Mouse (Mus musculus): ENCODE results near the gene Uhrf1bp1. TPM values are rescaled to one million over a fixed set of nuclear protein-coding genes. Genes with fewer than 3 reads are reported as not detected.

The Uhrf1bp1 gene
- polyA plus RNA-seq, 1 experiment, result 18.2 TPM

DNA sequence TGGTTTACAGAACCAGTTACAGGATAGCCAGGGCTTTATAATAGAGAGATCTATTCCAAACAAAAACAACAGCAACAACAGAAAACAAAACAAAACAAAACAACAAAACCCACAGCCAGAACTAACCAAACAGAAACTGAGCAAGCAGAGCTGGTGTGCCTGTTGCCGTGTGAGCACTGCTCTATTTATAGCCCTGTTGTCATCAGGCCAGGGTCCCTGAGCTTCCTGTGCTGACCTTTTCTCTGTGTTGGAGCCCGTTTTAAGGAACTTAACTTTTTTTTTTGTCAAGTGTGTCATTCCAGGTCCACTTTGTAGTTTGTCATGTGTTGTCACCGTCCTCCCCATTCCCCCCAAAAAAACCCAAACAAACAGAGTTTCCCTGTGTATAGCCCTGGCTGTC lies 5.2 kb upstream of the Uhrf1bp1 start:
- H3K4me3 ChIP-seq (replicated peaks; ENCODE audit: insufficient read depth, low read depth, low read length), result no peak overlapping the region
- H3K27me3 ChIP-seq (ENCODE audit: control insufficient read depth, insufficient read depth, low read length), result no peaks in the 10 kb centered on the region
- no peaks in the 10 kb centered on the region for H3K4me1 ChIP-seq (ENCODE audit: control insufficient read depth, insufficient read depth, low read length)
- no peak for DNase-seq
- no peak overlapping the region for H3K27ac ChIP-seq (ENCODE audit: insufficient read depth, low read length)
- TF ChIP-seq CTCF (IDR thresholded peaks at IDR 0.05; ENCODE audit: borderline replicate concordance, insufficient read depth, low read depth, low read length) (no peak), POLR2A (IDR thresholded peaks at IDR 0.05; ENCODE audit: borderline replicate concordance, insufficient read depth, low read length) (no peak)
- 41% methylated on average over 3 of the region's 3 CpGs for WGBS

DNA sequence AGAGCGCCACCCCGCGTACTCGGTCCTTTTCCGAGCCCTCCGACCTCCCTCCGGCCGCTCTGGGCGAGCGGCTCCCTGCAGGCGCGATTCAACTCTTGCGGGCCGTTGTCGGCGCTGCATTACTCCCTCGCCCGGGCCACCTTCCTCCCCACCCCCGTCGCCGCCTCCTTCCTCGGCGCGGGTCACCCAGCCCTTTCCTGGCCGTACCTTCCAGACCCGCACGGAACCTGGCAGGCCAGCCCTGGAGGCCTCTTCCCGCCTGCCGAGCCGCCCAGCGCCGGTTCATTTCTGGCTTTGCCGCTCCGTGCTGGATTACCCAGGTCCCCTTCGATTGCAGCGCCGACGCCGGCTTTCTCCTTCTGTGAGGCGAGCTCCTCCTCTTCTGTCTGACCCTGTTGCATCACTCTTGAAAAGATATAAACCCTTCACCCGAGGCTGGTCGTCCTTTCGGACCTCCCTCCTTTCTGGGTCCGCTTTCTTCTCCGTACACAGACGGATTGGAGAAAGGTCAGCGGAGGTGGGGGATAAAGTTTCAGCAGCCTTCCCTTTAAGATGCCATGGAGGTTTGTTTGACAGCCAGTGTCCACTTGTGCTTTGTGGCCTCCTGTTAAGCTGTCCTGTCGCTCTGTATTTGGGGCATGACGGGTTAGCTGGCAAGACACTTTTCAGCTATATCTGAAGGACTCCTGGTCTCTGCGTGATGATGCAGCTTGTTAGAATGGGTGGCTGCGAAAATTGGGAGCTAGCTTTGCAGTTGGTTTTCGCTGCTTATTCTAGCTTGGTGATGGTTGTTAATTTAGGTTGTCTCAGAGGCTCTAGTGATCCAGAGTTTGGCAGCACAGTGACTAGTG lies 782 bp downstream of the Uhrf1bp1 start:
- WGBS, result 1% methylated on average over 52 of the region's 52 CpGs
- Histone ChIP-seq H3K27ac (ENCODE audit: insufficient read depth, low read length) (peak overlapping the region; percentile 89), H3K4me1 (ENCODE audit: control insufficient read depth, insufficient read depth, low read length) (peaks cover 13% of the 10 kb centered on the region), H3K4me3 (replicated peaks; ENCODE audit: insufficient read depth, low read depth, low read length) (peak overlapping the region; percentile 93), H3K27me3 (ENCODE audit: control insufficient read depth, insufficient read depth, low read length) (no peaks in the 10 kb centered on the region)
- no peak for TF ChIP-seq POLR2A (IDR thresholded peaks at IDR 0.05; ENCODE audit: borderline replicate concordance, insufficient read depth, low read length)
- TF ChIP-seq CTCF (IDR thresholded peaks at IDR 0.05; ENCODE audit: borderline replicate concordance, insufficient read depth, low read depth, low read length), result no peak
- DNase-seq, result peak in 1 of 2 experiments; percentile 61

DNA sequence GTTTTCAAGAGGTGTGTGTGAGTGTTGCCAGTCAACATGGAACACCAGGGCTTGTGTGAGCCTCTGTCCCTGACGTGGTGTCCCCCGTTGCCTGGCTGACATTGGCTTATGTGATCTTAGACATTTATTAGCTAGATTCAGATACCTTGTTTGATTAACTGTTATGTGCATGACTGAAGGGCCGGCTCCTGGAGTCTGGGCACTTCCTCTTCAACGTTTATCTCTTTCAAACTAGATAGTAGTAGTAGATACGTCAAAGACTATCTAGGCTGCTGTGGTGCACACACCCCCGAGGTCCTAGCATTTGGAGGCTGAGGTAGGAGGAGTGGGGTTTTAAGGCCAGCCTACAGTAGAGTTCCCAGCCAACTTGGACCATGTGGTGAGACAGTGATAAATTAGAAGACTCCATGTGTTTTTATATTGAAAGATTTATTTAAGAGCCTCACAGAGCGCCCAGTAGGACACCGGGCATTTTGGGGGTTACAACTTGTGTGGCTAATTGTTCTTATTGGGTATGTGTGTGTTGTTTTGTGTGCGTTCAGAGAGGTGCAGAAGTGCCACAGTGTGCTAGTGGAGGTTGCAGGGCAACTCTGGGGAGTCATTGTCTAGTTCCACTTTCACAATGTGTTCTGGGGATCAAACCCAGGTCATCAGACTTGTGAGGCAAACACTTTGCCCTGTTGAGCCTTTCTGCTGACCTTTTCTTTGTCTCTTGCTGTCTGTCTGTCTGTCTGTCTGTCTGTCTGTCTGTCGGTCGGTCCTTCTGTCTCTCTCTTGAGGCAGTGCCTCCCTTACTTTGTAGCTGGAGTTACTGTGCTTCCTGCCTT lies 1.6 kb downstream of the Uhrf1bp1 start:
- peaks cover 13% of the 10 kb centered on the region for H3K4me1 ChIP-seq (ENCODE audit: control insufficient read depth, insufficient read depth, low read length)
- peak overlapping the region; percentile 93 for H3K4me3 ChIP-seq (replicated peaks; ENCODE audit: insufficient read depth, low read depth, low read length)
- DNase-seq, result no peak
- 49% methylated on average over 11 of the region's 11 CpGs for WGBS
- TF ChIP-seq CTCF (IDR thresholded peaks at IDR 0.05; ENCODE audit: borderline replicate concordance, insufficient read depth, low read depth, low read length), result no peak
- TF ChIP-seq POLR2A (IDR thresholded peaks at IDR 0.05; ENCODE audit: borderline replicate concordance, insufficient read depth, low read length), result no peak
- no peaks in the 10 kb centered on the region for H3K27me3 ChIP-seq (ENCODE audit: control insufficient read depth, insufficient read depth, low read length)
- H3K27ac ChIP-seq (ENCODE audit: insufficient read depth, low read length), result 0 out of 2 replicates have a peak overlapping the region, but pooled peaks have one; percentile 10

DNA sequence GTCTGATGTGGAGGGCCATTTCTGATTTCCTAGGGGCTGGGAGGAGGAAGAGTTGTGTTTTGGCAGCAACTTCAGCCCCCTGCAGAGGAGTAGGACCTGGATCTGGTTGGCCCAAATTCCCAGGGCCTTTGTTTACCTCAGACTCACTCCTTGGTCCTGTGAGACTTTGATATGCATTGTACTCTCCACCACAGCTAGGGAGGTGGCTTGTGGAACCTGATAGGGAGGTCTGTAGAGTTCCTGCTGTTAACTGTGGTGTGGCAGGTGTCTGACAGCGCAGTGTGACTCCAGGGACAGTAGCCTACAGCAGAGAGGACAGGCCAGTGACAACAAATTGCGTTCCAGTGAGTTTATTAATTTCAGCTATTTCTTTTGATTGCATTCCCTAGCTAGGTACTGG lies 2.9 kb downstream of the Uhrf1bp1 start:
- 23% methylated on average over 2 of the region's 2 CpGs for WGBS
- Histone ChIP-seq H3K4me3 (replicated peaks; ENCODE audit: insufficient read depth, low read depth, low read length) (no peak overlapping the region), H3K27ac (ENCODE audit: insufficient read depth, low read length) (no peak overlapping the region), H3K27me3 (ENCODE audit: control insufficient read depth, insufficient read depth, low read length) (no peaks in the 10 kb centered on the region), H3K4me1 (ENCODE audit: control insufficient read depth, insufficient read depth, low read length) (peaks cover 13% of the 10 kb centered on the region)
- no peak for TF ChIP-seq CTCF (IDR thresholded peaks at IDR 0.05; ENCODE audit: borderline replicate concordance, insufficient read depth, low read depth, low read length)
- no peak for TF ChIP-seq POLR2A (IDR thresholded peaks at IDR 0.05; ENCODE audit: borderline replicate concordance, insufficient read depth, low read length)
- DNase-seq, result no peak

GRCm38 (mm10) chr17:27865461-27865860 lies 9.2 kb downstream of the Uhrf1bp1 start:
- no peak overlapping the region for H3K4me3 ChIP-seq (replicated peaks; ENCODE audit: insufficient read depth, low read depth, low read length)
- H3K27ac ChIP-seq (ENCODE audit: insufficient read depth, low read length), result no peak overlapping the region
- TF ChIP-seq CTCF (IDR thresholded peaks at IDR 0.05; ENCODE audit: borderline replicate concordance, insufficient read depth, low read depth, low read length) (no peak), POLR2A (IDR thresholded peaks at IDR 0.05; ENCODE audit: borderline replicate concordance, insufficient read depth, low read length) (no peak)
- peaks cover 7% of the 10 kb centered on the region for H3K4me1 ChIP-seq (ENCODE audit: control insufficient read depth, insufficient read depth, low read length)
- DNase-seq, result no peak
- 74% methylated on average over 2 of the region's 2 CpGs for WGBS
- H3K27me3 ChIP-seq (ENCODE audit: control insufficient read depth, insufficient read depth, low read length), result no peaks in the 10 kb centered on the region

DNA sequence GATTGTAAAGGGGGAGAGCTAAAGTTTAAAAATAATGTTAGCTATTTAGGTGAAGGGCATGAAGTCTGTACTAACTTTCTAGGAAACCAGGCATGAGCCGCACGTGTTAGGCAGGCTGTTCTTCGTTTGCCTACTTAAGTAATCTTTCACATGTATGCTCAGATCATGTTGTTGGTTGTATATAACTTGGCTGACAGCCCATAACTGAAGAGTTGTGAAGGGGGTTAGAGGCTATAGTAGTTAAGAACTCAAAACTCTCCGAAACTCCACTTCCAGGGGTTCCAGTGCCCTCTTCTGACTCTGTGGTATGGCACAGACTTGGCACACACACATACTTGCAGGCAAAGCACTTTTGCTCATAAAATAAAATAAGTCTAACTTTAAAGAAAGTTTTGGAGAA lies 10.5 kb downstream of the Uhrf1bp1 start:
- WGBS, result 90% methylated on average over 4 of the region's 4 CpGs
- H3K4me1 ChIP-seq (ENCODE audit: control insufficient read depth, insufficient read depth, low read length), result peaks cover 7% of the 10 kb centered on the region
- TF ChIP-seq POLR2A (IDR thresholded peaks at IDR 0.05; ENCODE audit: borderline replicate concordance, insufficient read depth, low read length) (no peak), CTCF (IDR thresholded peaks at IDR 0.05; ENCODE audit: borderline replicate concordance, insufficient read depth, low read depth, low read length) (no peak)
- H3K4me3 ChIP-seq (replicated peaks; ENCODE audit: insufficient read depth, low read depth, low read length), result no peak overlapping the region
- no peaks in the 10 kb centered on the region for H3K27me3 ChIP-seq (ENCODE audit: control insufficient read depth, insufficient read depth, low read length)
- no peak for DNase-seq
- H3K27ac ChIP-seq (ENCODE audit: insufficient read depth, low read length), result no peak overlapping the region

DNA sequence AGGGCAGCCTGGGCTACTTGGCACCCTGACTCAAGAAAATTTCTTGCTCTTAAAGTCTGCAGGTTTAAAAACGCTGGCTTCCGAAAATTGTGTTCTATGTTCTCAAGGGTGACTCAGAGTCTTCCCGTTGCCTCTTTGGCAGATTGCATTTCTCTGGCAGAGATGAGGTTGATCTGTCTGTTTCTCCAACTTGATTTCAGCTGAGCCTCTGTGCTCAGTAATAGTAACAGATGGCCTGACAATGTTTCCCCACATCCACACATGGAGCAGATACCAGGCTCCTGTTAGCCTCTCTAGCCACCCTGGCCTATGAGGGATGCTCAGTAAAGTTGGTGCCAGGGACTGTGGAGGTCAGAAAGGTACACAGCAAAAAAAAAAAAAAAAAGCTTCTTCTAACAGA lies 15.6 kb downstream of the Uhrf1bp1 start:
- peak; percentile 58 to 89 for DNase-seq
- WGBS, result 15% methylated on average over 3 of the region's 3 CpGs
- Histone ChIP-seq H3K27ac (ENCODE audit: insufficient read depth, low read length) (peak overlapping the region; percentile 89), H3K27me3 (ENCODE audit: control insufficient read depth, insufficient read depth, low read length) (no peaks in the 10 kb centered on the region), H3K4me1 (ENCODE audit: control insufficient read depth, insufficient read depth, low read length) (peaks cover 12% of the 10 kb centered on the region), H3K4me3 (replicated peaks; ENCODE audit: insufficient read depth, low read depth, low read length) (no peak overlapping the region)
- TF ChIP-seq CTCF (IDR thresholded peaks at IDR 0.05; ENCODE audit: borderline replicate concordance, insufficient read depth, low read depth, low read length) (no peak), POLR2A (IDR thresholded peaks at IDR 0.05; ENCODE audit: borderline replicate concordance, insufficient read depth, low read length) (no peak)
